Mouse (Mus musculus) ES-E14 (cell line): Measurements from ENCODE around the gene Abl1. TPM values are rescaled to one million over a fixed set of nuclear protein-coding genes. Genes with fewer than 3 reads are reported as not detected.

Source experiments
- DNase-seq: peaks from one replicate; pipeline ENCODE4 v3.0.0-alpha.2; 2013; ENCODE audit warnings: low read depth, low spot score
- H3K27ac ChIP-seq: 2 replicates; pipeline ENCODE4 v1.5.1; 2012; ENCODE audit warnings: low read depth, mild to moderate bottlenecking, low read length, moderate library complexity, mixed read lengths; ENCODE audit not compliant: poor library complexity, insufficient read depth, severe bottlenecking
- H3K36me3 ChIP-seq: 2 replicates; pipeline ENCODE4 v1.6.1; 2012; ENCODE audit warnings: mild to moderate bottlenecking, low read length, moderate library complexity, mixed read lengths; ENCODE audit not compliant: control insufficient read depth, poor library complexity, insufficient read depth, severe bottlenecking
- H3K4me1 ChIP-seq, 2 experiments: fragments of 150-350 bp in 1 of 2; sonication (generic) in 1 of 2; 2 replicates each; pipeline ENCODE4 v1.6.1; 2012; ENCODE audit warnings: low read length in 2 of 2, mild to moderate bottlenecking in 1 of 2, mixed read lengths in 1 of 2; ENCODE audit not compliant: control insufficient read depth in 2 of 2, insufficient read depth in 2 of 2, poor library complexity in 1 of 2
- H3K4me3 ChIP-seq, 2 experiments: fragments of 150-350 bp in 1 of 2; sonication (generic) in 1 of 2; 2 replicates each; pipeline ENCODE4 v1.5.1; 2012; ENCODE audit warnings: low read length in 2 of 2, low read depth in 1 of 2, mild to moderate bottlenecking in 1 of 2, mixed read lengths in 1 of 2; ENCODE audit not compliant: insufficient read depth in 1 of 2, poor library complexity in 1 of 2, severe bottlenecking in 1 of 2
- H3K9ac ChIP-seq: 2 replicates; pipeline ENCODE4 v1.6.1; 2012; ENCODE audit warnings: low read depth, mild to moderate bottlenecking, low read length, mixed read lengths; ENCODE audit not compliant: poor library complexity, insufficient read depth, severe bottlenecking
- H3K9me3 ChIP-seq: fragments of 150-350 bp; sonication (generic); 2 replicates; pipeline ENCODE4 v1.6.1; 2012; ENCODE audit warnings: low read depth, mild to moderate bottlenecking, low read length; ENCODE audit not compliant: control insufficient read depth, insufficient read depth
- CHD2 ChIP-seq: IDR thresholded peaks from 2 replicates; pipeline ENCODE4 v1.6.1; 2014; ENCODE audit warnings: mild to moderate bottlenecking, low read depth, low read length, inconsistent platforms
- HCFC1 ChIP-seq: IDR thresholded peaks from 2 replicates; pipeline ENCODE4 v1.6.1; 2012; ENCODE audit warnings: low read length, inconsistent platforms, borderline replicate concordance; ENCODE audit not compliant: insufficient read depth
- MAFK ChIP-seq: IDR thresholded peaks from 2 replicates; pipeline ENCODE4 v1.6.1; 2014; ENCODE audit warnings: mild to moderate bottlenecking, low read depth, low read length, inconsistent platforms; ENCODE audit not compliant: insufficient read depth
- ZC3H11A ChIP-seq: IDR thresholded peaks from 2 replicates; pipeline ENCODE4 v1.6.1; 2012; ENCODE audit warnings: low read depth, mild to moderate bottlenecking, inconsistent platforms, low read length, borderline replicate concordance
- ZNF384 ChIP-seq: IDR thresholded peaks from 2 replicates; pipeline ENCODE4 v1.6.1; 2012; ENCODE audit warnings: low read depth, low read length, inconsistent platforms
- in situ Hi-C, 2 experiments: fragments of 600-800 bp; cut with MboI; formaldehyde crosslinking; loops; one replicate each; pipeline ENCODE4 v1.15.1; 2025; ENCODE audit warnings: low sequenced_read_pairs in 2 of 2, inconsistent platforms in 1 of 2; ENCODE audit not compliant: unreplicated experiment in 2 of 2
- total RNA-seq: library from RNA; depleted of rRNA; stranded (reverse); fragments of 300-350 nt; gene quantifications from 2 replicates; pipeline ENCODE4 v1.2.3, GENCODE M21; 2012

The Abl1 gene
- total RNA-seq, 1 experiment: 41.9 TPM

DNA sequence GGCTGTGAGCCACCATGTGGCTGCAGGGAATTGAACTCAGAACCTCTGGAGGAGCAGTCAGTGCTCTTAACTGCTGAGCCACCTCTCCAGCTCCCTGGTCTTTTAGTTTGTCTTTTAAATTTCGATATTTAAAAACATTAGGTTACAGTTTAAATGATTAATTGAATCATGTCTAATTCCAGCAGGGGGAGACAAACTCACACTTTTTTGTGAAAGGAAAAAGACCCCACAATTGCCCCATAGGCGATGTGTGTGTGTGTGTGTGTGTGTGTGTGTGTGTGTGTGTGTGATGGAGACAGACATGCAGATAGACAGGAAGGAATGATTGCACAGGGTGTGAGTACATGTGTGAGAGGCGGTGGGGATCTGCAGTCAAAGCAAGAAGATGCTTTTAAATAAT lies 100.1 kb downstream of the Abl1 start:
- TF ChIP-seq ZC3H11A: no peak
- TF ChIP-seq MAFK: no peak
- no peak for TF ChIP-seq ZNF384
- TF ChIP-seq CHD2: no peak
- no peak for TF ChIP-seq HCFC1
- Histone ChIP-seq H3K27ac (no peak overlapping the region), H3K9me3 (no peaks in the 10 kb centered on the region), H3K4me3 (no peak overlapping the region), H3K4me1 (no peaks in the 10 kb centered on the region), H3K9ac (no peak overlapping the region), H3K36me3 (peaks cover 55% of the 10 kb centered on the region)
- no peak for DNase-seq
- in situ Hi-C loops: no loop called here

DNA sequence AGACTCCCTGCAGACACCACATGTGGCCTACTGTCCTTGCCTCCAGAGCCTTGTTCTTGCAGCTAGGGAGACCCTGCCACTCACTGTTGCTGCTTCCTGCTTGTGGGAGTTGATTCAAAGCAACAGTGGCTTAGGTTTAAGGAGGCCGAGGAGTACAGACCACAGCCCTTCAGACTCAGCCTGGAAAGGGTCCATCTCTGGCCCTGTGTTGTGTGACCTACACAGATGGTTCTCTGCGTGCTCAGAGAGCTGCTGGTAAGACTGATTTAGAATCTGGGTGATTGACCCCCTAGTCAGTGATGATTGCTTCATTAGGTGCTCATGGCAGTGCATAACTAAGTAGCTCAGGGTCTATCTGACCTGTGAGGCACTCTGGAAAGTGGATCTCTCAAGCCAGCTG lies 101.0 kb downstream of the Abl1 start:
- no peak overlapping the region for H3K4me3 ChIP-seq
- DNase-seq: no peak
- H3K9me3 ChIP-seq: no peaks in the 10 kb centered on the region
- no peak overlapping the region for H3K27ac ChIP-seq
- in situ Hi-C loops: no loop called here
- TF ChIP-seq ZNF384 (no peak), CHD2 (no peak), HCFC1 (no peak), ZC3H11A (no peak), MAFK (no peak)
- H3K36me3 ChIP-seq: peaks cover 53% of the 10 kb centered on the region
- H3K9ac ChIP-seq: no peak overlapping the region
- no peaks in the 10 kb centered on the region for H3K4me1 ChIP-seq

DNA sequence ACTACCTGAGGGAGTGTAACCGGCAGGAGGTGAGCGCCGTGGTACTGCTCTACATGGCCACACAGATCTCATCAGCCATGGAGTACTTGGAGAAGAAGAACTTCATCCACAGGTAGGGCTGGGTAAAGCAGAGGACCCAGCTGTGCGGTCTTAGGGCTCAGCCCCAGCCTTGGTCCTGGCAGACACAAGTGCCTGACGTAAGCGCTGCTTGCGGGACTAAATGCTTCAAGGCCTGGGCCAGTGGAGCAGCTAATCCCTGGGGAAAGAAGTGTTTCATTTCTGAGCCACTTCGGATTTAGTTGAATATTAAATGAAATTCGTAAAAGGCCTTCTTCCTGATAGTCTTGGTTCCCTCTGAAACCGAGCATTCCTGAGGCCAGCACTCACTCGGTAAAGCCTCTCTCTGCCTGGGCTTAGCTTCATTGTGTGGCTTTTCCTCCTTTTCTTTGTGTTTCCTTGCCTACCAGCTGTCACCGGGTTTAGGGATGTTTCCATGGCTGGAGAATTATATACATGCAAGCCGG lies 102.6 kb downstream of the Abl1 start:
- Histone ChIP-seq H3K27ac (no peak overlapping the region), H3K36me3 (peaks cover 42% of the 10 kb centered on the region), H3K9ac (no peak overlapping the region), H3K4me3 (no peak overlapping the region), H3K4me1 (no peaks in the 10 kb centered on the region), H3K9me3 (no peaks in the 10 kb centered on the region)
- in situ Hi-C loops: no loop called here
- no peak for TF ChIP-seq HCFC1
- no peak for TF ChIP-seq ZC3H11A
- TF ChIP-seq MAFK: no peak
- TF ChIP-seq ZNF384: no peak
- TF ChIP-seq CHD2: no peak
- no peak for DNase-seq

DNA sequence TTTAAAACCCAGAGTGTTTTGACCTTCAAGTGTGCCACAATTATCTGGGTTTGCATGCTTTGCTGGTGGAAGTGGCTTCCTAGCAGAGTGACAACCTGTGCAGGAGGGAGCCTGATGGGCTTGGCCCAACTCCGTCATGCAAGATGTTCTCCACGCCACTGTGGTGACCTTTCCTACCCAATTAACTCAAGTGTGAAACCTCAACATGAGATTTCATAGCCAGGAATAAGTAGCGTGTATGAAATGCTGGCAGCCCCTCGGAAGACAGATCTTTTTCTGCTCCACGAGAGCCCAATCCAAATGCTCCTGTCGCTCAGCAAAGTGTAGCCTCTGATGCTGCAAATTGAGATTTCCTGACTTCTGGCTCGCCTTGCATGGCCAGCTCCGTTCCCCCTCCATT lies 103.1 kb downstream of the Abl1 start:
- peaks cover 38% of the 10 kb centered on the region for H3K36me3 ChIP-seq
- no peaks in the 10 kb centered on the region for H3K9me3 ChIP-seq
- H3K9ac ChIP-seq: no peak overlapping the region
- no peak overlapping the region for H3K27ac ChIP-seq
- in situ Hi-C loops: no loop called here
- TF ChIP-seq HCFC1 (no peak), MAFK (no peak), ZNF384 (no peak), ZC3H11A (no peak), CHD2 (no peak)
- no peak for DNase-seq
- H3K4me3 ChIP-seq: no peak overlapping the region
- no peaks in the 10 kb centered on the region for H3K4me1 ChIP-seq

DNA sequence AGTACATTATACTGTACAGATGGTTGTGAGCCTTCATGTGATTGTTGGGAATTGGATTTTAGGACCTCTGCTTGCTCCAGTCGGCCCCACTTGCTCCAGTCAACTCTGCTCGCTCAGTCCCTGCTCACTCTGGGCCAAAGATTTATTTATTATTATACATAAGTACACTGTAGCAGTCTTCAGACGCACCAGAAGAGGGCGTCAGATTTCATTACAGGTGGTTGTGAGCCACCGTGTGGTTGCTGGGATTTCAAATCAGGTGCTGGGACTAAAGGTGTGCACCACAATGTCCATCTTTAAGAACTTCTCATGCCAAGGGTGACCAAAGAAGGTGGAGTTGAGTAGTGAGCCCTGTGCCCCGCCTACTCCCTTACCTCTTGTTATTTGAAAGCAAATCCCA lies 104.4 kb downstream of the Abl1 start:
- TF ChIP-seq CHD2: no peak
- TF ChIP-seq ZC3H11A: no peak
- no peak for TF ChIP-seq HCFC1
- no peak for TF ChIP-seq ZNF384
- no peak for TF ChIP-seq MAFK
- Histone ChIP-seq H3K27ac (no peak overlapping the region), H3K4me3 (no peak overlapping the region), H3K9ac (no peak overlapping the region), H3K36me3 (peaks cover 34% of the 10 kb centered on the region), H3K9me3 (no peaks in the 10 kb centered on the region), H3K4me1 (no peaks in the 10 kb centered on the region)
- in situ Hi-C loops: no loop called here
- DNase-seq: no peak
